Mouse (Mus musculus) stomach, embryonic 14.5 days (tissue): ENCODE measurements at regions not wholly inside any gene's neighbourhood (a gene's known extent, or its start where the extent isn't known, plus 50 kb on each side); places are given as distances from the start of the nearest gene placed in this dataset.

Experiments
- ATAC-seq: fragments of 200-750 bp; cut with Nextera tagmentation; 2 replicates; pipeline ENCODE4 v1.8.0; 2017; ENCODE audit warnings: low read depth, moderate TSS enrichment; ENCODE audit not compliant: insufficient number of reproducible peaks, insufficient read depth, low FRiP score
- H3K27ac ChIP-seq: fragments of 300-500 bp; sonication (generic); 2 replicates; pipeline ENCODE4 v1.5.1; 2014; ENCODE audit warnings: mild to moderate bottlenecking, low read length, moderate library complexity, mixed read lengths
- H3K27me3 ChIP-seq: fragments of 300-500 bp; sonication (generic); 2 replicates; pipeline ENCODE4 v1.6.1; 2014; ENCODE audit warnings: low read length, control low read depth, mixed read lengths; ENCODE audit not compliant: control insufficient read depth, insufficient read depth
- H3K36me3 ChIP-seq: fragments of 300-500 bp; sonication (generic); 2 replicates; pipeline ENCODE4 v1.6.1; 2014; ENCODE audit warnings: mild to moderate bottlenecking, control low read depth, low read length, moderate library complexity, mixed read lengths; ENCODE audit not compliant: control insufficient read depth, insufficient read depth
- H3K4me1 ChIP-seq: fragments of 300-500 bp; sonication (generic); 2 replicates; pipeline ENCODE4 v1.6.1; 2014; ENCODE audit warnings: low read length, control low read depth, mixed read lengths; ENCODE audit not compliant: control insufficient read depth, insufficient read depth
- H3K4me2 ChIP-seq: fragments of 300-500 bp; sonication (generic); replicated peaks from 2 replicates; pipeline ENCODE4 v1.6.1; 2014; ENCODE audit warnings: low read depth, low read length, control low read depth
- H3K4me3 ChIP-seq: fragments of 300-500 bp; sonication (generic); 2 replicates; pipeline ENCODE4 v1.5.1; 2014; ENCODE audit warnings: low read depth, low read length, control low read depth
- H3K9ac ChIP-seq: fragments of 300-500 bp; sonication (generic); replicated peaks from 2 replicates; pipeline ENCODE4 v1.6.1; 2014; ENCODE audit warnings: low read depth, mild to moderate bottlenecking, control low read depth, low read length, moderate library complexity, mixed read lengths
- H3K9me3 ChIP-seq: fragments of 300-500 bp; sonication (generic); 2 replicates; pipeline ENCODE4 v1.6.1; 2016; ENCODE audit warnings: low read depth, low read length, control low read depth; ENCODE audit not compliant: control insufficient read depth
- WGBS: fragments of 180-500 bp; shearing (Covaris S2); extraction: QIAGEN DNeasy Blood & Tissue Kit; methylation state at CpG from one replicate; pipeline ENCODE4 v1.1.7; 2014; 5-methylcytosine and 5-hydroxymethylcytosine counted together

- 45% methylated on average over 1 of the region's 1 CpGs for WGBS
- no peak for ATAC-seq
- no peaks in the 10 kb centered on the region for H3K36me3 ChIP-seq
- no peak overlapping the region for H3K27ac ChIP-seq
- no peak overlapping the region for H3K4me3 ChIP-seq
- H3K9me3 ChIP-seq: no peaks in the 10 kb centered on the region
- H3K4me2 ChIP-seq: no peak overlapping the region
- no peaks in the 10 kb centered on the region for H3K27me3 ChIP-seq
- no peak overlapping the region for H3K9ac ChIP-seq
- no peaks in the 10 kb centered on the region for H3K4me1 ChIP-seq
Observed at GRCm38 (mm10) chr10:15174421-15174820, 456.4 kb upstream of the Gje1 start.

GRCm38 (mm10) chr10:15172558-15172957 is 454.5 kb upstream of the Gje1 start:
- Histone ChIP-seq H3K4me2 (no peak overlapping the region), H3K27me3 (no peaks in the 10 kb centered on the region), H3K9me3 (no peaks in the 10 kb centered on the region), H3K4me3 (no peak overlapping the region), H3K9ac (no peak overlapping the region), H3K4me1 (no peaks in the 10 kb centered on the region), H3K27ac (no peak overlapping the region), H3K36me3 (no peaks in the 10 kb centered on the region)
- no peak for ATAC-seq
- 70% methylated on average over 1 of the region's 1 CpGs for WGBS

- no peak for ATAC-seq
- Histone ChIP-seq H3K4me3 (no peak overlapping the region), H3K9me3 (no peaks in the 10 kb centered on the region), H3K4me2 (no peak overlapping the region), H3K36me3 (no peaks in the 10 kb centered on the region), H3K27me3 (no peaks in the 10 kb centered on the region), H3K27ac (no peak overlapping the region), H3K4me1 (no peaks in the 10 kb centered on the region), H3K9ac (no peak overlapping the region)
- WGBS: 66% methylated on average over 2 of the region's 2 CpGs
Observed at GRCm38 (mm10) chr10:15140703-15141102, 422.7 kb upstream of the Gje1 start.
